Mouse (Mus musculus) ES-E14 (cell line): ENCODE results near the gene Nkiras2. TPM values are rescaled to one million over a fixed set of nuclear protein-coding genes. Genes with fewer than 3 reads are reported as not detected.
"Not testable (repeated sequence)": the region's sequence is repeated elsewhere in the genome, so short reads cannot be mapped to it uniquely, and the experiment has no call there.

Source experiments
- DNase-seq: peaks from one replicate; pipeline ENCODE4 v3.0.0-alpha.2; 2013; ENCODE audit warnings: low read depth, low spot score
- H3K27ac ChIP-seq: 2 replicates; pipeline ENCODE4 v1.5.1; 2012; ENCODE audit warnings: low read depth, mild to moderate bottlenecking, low read length, moderate library complexity, mixed read lengths; ENCODE audit not compliant: poor library complexity, insufficient read depth, severe bottlenecking
- H3K36me3 ChIP-seq: 2 replicates; pipeline ENCODE4 v1.6.1; 2012; ENCODE audit warnings: mild to moderate bottlenecking, low read length, moderate library complexity, mixed read lengths; ENCODE audit not compliant: control insufficient read depth, poor library complexity, insufficient read depth, severe bottlenecking
- H3K4me1 ChIP-seq, 2 experiments: fragments of 150-350 bp in 1 of 2; sonication (generic) in 1 of 2; 2 replicates each; pipeline ENCODE4 v1.6.1; 2012; ENCODE audit warnings: low read length in 2 of 2, mild to moderate bottlenecking in 1 of 2, mixed read lengths in 1 of 2; ENCODE audit not compliant: control insufficient read depth in 2 of 2, insufficient read depth in 2 of 2, poor library complexity in 1 of 2
- H3K4me3 ChIP-seq, 2 experiments: fragments of 150-350 bp in 1 of 2; sonication (generic) in 1 of 2; 2 replicates each; pipeline ENCODE4 v1.5.1; 2012; ENCODE audit warnings: low read length in 2 of 2, low read depth in 1 of 2, mild to moderate bottlenecking in 1 of 2, mixed read lengths in 1 of 2; ENCODE audit not compliant: insufficient read depth in 1 of 2, poor library complexity in 1 of 2, severe bottlenecking in 1 of 2
- H3K9ac ChIP-seq: 2 replicates; pipeline ENCODE4 v1.6.1; 2012; ENCODE audit warnings: low read depth, mild to moderate bottlenecking, low read length, mixed read lengths; ENCODE audit not compliant: poor library complexity, insufficient read depth, severe bottlenecking
- H3K9me3 ChIP-seq: fragments of 150-350 bp; sonication (generic); 2 replicates; pipeline ENCODE4 v1.6.1; 2012; ENCODE audit warnings: low read depth, mild to moderate bottlenecking, low read length; ENCODE audit not compliant: control insufficient read depth, insufficient read depth
- CHD2 ChIP-seq: IDR thresholded peaks from 2 replicates; pipeline ENCODE4 v1.6.1; 2014; ENCODE audit warnings: mild to moderate bottlenecking, low read depth, low read length, inconsistent platforms
- HCFC1 ChIP-seq: IDR thresholded peaks from 2 replicates; pipeline ENCODE4 v1.6.1; 2012; ENCODE audit warnings: low read length, inconsistent platforms, borderline replicate concordance; ENCODE audit not compliant: insufficient read depth
- MAFK ChIP-seq: IDR thresholded peaks from 2 replicates; pipeline ENCODE4 v1.6.1; 2014; ENCODE audit warnings: mild to moderate bottlenecking, low read depth, low read length, inconsistent platforms; ENCODE audit not compliant: insufficient read depth
- ZC3H11A ChIP-seq: IDR thresholded peaks from 2 replicates; pipeline ENCODE4 v1.6.1; 2012; ENCODE audit warnings: low read depth, mild to moderate bottlenecking, inconsistent platforms, low read length, borderline replicate concordance
- ZNF384 ChIP-seq: IDR thresholded peaks from 2 replicates; pipeline ENCODE4 v1.6.1; 2012; ENCODE audit warnings: low read depth, low read length, inconsistent platforms
- in situ Hi-C, 2 experiments: fragments of 600-800 bp; cut with MboI; formaldehyde crosslinking; loops; one replicate each; pipeline ENCODE4 v1.15.1; 2025; ENCODE audit warnings: low sequenced_read_pairs in 2 of 2, inconsistent platforms in 1 of 2; ENCODE audit not compliant: unreplicated experiment in 2 of 2
- total RNA-seq: library from RNA; depleted of rRNA; stranded (reverse); fragments of 300-350 nt; gene quantifications from 2 replicates; pipeline ENCODE4 v1.2.3, GENCODE M21; 2012

Nkiras2 gene
- total RNA-seq, 1 experiment: 30.7 TPM

DNA sequence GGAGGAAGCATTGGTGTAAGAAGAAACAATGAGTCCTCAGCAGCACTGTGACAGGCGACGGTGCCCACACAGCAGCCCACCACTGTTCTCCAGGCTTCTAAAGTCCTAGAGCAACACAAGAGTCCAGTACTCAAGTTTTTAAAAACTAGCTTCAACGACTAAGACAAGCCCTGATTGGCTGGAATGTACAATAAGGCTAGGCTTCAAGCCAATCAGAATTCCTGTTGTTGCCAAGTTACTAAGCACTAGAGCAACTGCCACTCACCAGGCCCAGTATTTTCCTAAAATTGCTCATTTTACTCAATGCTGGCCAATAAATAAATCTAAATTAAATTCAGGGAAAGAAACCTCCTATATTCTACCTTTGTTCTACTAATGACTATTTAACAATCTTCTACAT, 5.8 kb upstream of the Nkiras2 start:
- no peak for TF ChIP-seq MAFK
- no peak for TF ChIP-seq HCFC1
- TF ChIP-seq CHD2: 0 out of 2 replicates have a peak, but pooled peaks have one; percentile 46
- TF ChIP-seq ZNF384: no peak
- no peak for TF ChIP-seq ZC3H11A
- in situ Hi-C loops: no loop called here
- no peak for DNase-seq
- H3K9me3 ChIP-seq: no peaks in the 10 kb centered on the region
- peaks cover 8 to 18% of the 10 kb centered on the region in 2 experiments for H3K4me1 ChIP-seq
- H3K36me3 ChIP-seq: peaks cover 3% of the 10 kb centered on the region; the same call in 1 of the 2 replicates
- no peak overlapping the region for H3K4me3 ChIP-seq
- H3K27ac ChIP-seq: no peak overlapping the region
- H3K9ac ChIP-seq: no peak overlapping the region

GRCm38 (mm10) chr11:100616332-100616731, 2.7 kb upstream of the Nkiras2 start:
- peak overlapping the region in 1 of 2 experiments; percentile 9; a peak in 1 of 4 replicates for H3K4me3 ChIP-seq
- peak; percentile 51 for DNase-seq
- H3K9me3 ChIP-seq: no peaks in the 10 kb centered on the region
- no peak for TF ChIP-seq MAFK
- no peak for TF ChIP-seq CHD2
- TF ChIP-seq ZC3H11A: no peak
- TF ChIP-seq HCFC1: no peak
- no peak for TF ChIP-seq ZNF384
- peak overlapping the region; percentile 14; the same call in 1 of the 2 replicates for H3K9ac ChIP-seq
- peaks cover 5 to 15% of the 10 kb centered on the region in 2 experiments; a peak in 3 of 4 replicates for H3K4me1 ChIP-seq
- in situ Hi-C loops: no loop called here
- H3K36me3 ChIP-seq: no peaks in the 10 kb centered on the region; the same call in 1 of the 2 replicates
- peak overlapping the region; percentile 92 for H3K27ac ChIP-seq

- H3K9me3 ChIP-seq, H3K9ac ChIP-seq, DNase-seq, H3K4me3 ChIP-seq, in situ Hi-C loops, H3K36me3 ChIP-seq: not testable (repeated sequence)
- H3K27ac ChIP-seq: peak overlapping the region; percentile 66; the same call in 1 of the 2 replicates
- 0 out of 2 replicates have a peak, but pooled peaks have one; percentile 65 for TF ChIP-seq ZNF384
- H3K4me1 ChIP-seq: peaks cover 5 to 13% of the 10 kb centered on the region in 2 experiments; a peak in 3 of 4 replicates
These were observed 2.2 kb upstream of the Nkiras2 start for GRCm38 (mm10) chr11:100616836-100617235.

- Histone ChIP-seq H3K36me3 (no peaks in the 10 kb centered on the region; the same call in 1 of the 2 replicates), H3K9me3 (no peaks in the 10 kb centered on the region), H3K4me1 (peaks cover 5 to 7% of the 10 kb centered on the region in 2 experiments; a peak in 3 of 4 replicates), H3K4me3 (peak overlapping the region; percentile 86 to 96), H3K27ac (peak overlapping the region; percentile 66), H3K9ac (peak overlapping the region; percentile 41; the same call in 1 of the 2 replicates)
- in situ Hi-C loops: no loop called here
- TF ChIP-seq HCFC1 (no peak), ZC3H11A (no peak), ZNF384 (no peak), MAFK (no peak), CHD2 (no peak)
- DNase-seq: no peak
These were observed 1.6 kb upstream of the Nkiras2 start for GRCm38 (mm10) chr11:100617480-100617879.

DNA sequence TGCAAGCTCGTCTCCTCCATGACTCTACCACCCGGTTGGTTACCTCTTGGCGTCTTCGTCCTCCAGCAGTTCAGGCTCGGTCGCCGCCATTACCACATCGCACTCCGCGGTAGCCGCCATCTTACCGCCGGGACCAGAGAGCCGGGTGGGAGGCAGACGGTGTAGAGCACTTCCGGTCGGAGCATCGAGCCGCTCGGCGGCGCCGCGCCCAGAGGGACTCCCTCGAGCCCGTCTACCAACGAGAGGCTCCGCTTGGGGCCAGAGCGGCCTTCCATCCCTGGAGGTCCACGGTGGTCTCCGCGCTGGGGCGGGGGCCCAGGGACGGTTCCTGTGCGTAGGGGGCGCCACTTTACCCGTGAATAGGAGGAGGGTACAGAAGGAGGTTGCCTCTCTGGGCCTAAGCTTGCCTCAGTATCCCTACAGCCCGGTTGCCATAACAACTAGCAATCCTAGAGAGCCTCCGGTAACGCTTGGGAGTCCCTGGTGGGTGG, 486 bp downstream of the Nkiras2 start:
- peaks cover 3 to 8% of the 10 kb centered on the region in 2 experiments; a peak in 3 of 4 replicates for H3K4me1 ChIP-seq
- H3K36me3 ChIP-seq: peaks cover 1% of the 10 kb centered on the region; the same call in 1 of the 2 replicates
- H3K9me3 ChIP-seq: no peaks in the 10 kb centered on the region
- peak overlapping the region; percentile 86 to 96 for H3K4me3 ChIP-seq
- TF ChIP-seq HCFC1: peak; percentile 71
- no peak for TF ChIP-seq ZNF384
- no peak for TF ChIP-seq CHD2
- in situ Hi-C loops: no loop called here
- peak; percentile 98 for DNase-seq
- peak overlapping the region; percentile 98 for H3K9ac ChIP-seq
- H3K27ac ChIP-seq: peak overlapping the region; percentile 97
